Mouse (Mus musculus) limb, embryonic 13.5 days (tissue): ENCODE results near the gene Dthd1. TPM values are rescaled to one million over a fixed set of nuclear protein-coding genes. Genes with fewer than 3 reads are reported as not detected.

ENCODE experiments used
- ATAC-seq: fragments of 200-750 bp; cut with Nextera tagmentation; 2 replicates; pipeline ENCODE4 v1.8.0; 2017; ENCODE audit warnings: low read depth, moderate number of reproducible peaks, moderate TSS enrichment; ENCODE audit not compliant: low FRiP score
- H3K27ac ChIP-seq: fragments of 300-500 bp; sonication (generic); 2 replicates; pipeline ENCODE4 v1.5.1; 2015; ENCODE audit warnings: inconsistent platforms, mild to moderate bottlenecking, moderate library complexity
- H3K27me3 ChIP-seq: fragments of 300-500 bp; sonication (generic); 2 replicates; pipeline ENCODE4 v1.6.1; 2015; ENCODE audit warnings: mild to moderate bottlenecking, inconsistent platforms
- H3K36me3 ChIP-seq: fragments of 300-500 bp; sonication (generic); 2 replicates; pipeline ENCODE4 v1.6.1; 2015; ENCODE audit warnings: inconsistent platforms, mild to moderate bottlenecking, moderate library complexity
- H3K4me1 ChIP-seq: fragments of 300-500 bp; sonication (generic); 2 replicates; pipeline ENCODE4 v1.6.1; 2015; ENCODE audit warnings: inconsistent platforms
- H3K4me2 ChIP-seq: fragments of 300-500 bp; sonication (generic); replicated peaks from 2 replicates; pipeline ENCODE4 v1.6.1; 2015; ENCODE audit warnings: inconsistent platforms, mild to moderate bottlenecking, moderate library complexity
- H3K4me3 ChIP-seq: fragments of 300-500 bp; sonication (generic); 2 replicates; pipeline ENCODE4 v1.5.1; 2015; ENCODE audit warnings: moderate library complexity, mild to moderate bottlenecking, inconsistent platforms
- H3K9ac ChIP-seq: fragments of 300-500 bp; sonication (generic); 2 replicates; pipeline ENCODE4 v1.6.1; 2015; ENCODE audit warnings: mild to moderate bottlenecking, inconsistent platforms
- H3K9me3 ChIP-seq: fragments of 300-500 bp; sonication (generic); 2 replicates; pipeline ENCODE4 v1.6.1; 2016; ENCODE audit warnings: inconsistent platforms
- WGBS: fragments of 180-500 bp; shearing (Covaris S2); methylation state at CpG from one replicate; pipeline ENCODE4 v1.1.7; 2015; 5-methylcytosine and 5-hydroxymethylcytosine counted together
- polyA plus RNA-seq: library from polyadenylated mRNA; unstranded; fragments of >200 nt; fragmentation: Nextera tagmentation; extraction: Ambion mirVana; gene quantifications from 2 replicates; pipeline ENCODE4 v1.2.1, GENCODE M21; 2015

Gene Dthd1
- polyA plus RNA-seq, 1 experiment from 2014 or later = not detected

DNA sequence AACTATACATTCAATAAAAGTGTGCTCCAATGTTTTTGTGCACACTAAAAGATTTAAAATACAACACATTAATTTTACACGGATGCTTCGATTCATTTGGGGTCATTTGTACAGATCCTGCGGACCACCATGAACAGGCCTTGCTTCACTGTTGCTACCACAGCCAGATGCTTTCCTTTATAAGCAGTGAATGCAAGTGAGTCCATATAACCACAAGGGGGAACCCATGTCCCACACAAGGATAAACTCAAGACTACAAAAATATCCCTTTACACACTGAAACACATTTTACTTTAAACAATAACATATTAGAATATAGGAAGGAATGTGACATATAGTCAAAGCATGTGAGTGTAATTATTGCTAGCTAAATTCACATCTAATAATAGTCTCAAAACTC is 81.7 kb downstream of the Dthd1 start:
- Histone ChIP-seq H3K36me3 (no peaks in the 10 kb centered on the region), H3K27ac (no peak overlapping the region), H3K4me1 (no peaks in the 10 kb centered on the region), H3K4me2 (no peak overlapping the region), H3K27me3 (no peaks in the 10 kb centered on the region), H3K9me3 (no peaks in the 10 kb centered on the region), H3K4me3 (no peak overlapping the region), H3K9ac (no peak overlapping the region)
- ATAC-seq = peak; percentile 73; the same call in 1 of the 2 replicates
- 57% methylated on average over 3 of the region's 3 CpGs for WGBS

DNA sequence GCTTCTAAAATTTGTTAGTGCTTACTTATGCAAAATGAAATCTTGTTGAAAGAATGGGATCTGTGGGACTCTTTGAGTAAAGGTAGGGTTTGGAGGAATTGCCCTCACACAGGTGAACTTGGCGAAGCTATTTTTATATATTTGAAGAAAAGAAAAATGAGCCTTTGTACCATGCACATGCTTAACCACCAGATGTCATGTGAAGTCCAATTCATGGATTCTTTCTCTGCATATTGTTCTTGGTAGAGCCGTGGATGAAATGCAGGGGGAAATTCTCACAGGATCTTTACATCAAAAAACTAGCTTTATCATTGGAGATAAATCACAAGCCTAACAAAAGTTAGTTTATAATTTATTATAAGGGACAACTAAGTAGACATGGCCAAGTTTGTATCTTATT is 93.3 kb downstream of the Dthd1 start:
- no peaks in the 10 kb centered on the region for H3K36me3 ChIP-seq
- no peak overlapping the region for H3K4me2 ChIP-seq
- WGBS = 76% methylated on average over 2 of the region's 2 CpGs
- H3K27me3 ChIP-seq = no peaks in the 10 kb centered on the region
- H3K4me1 ChIP-seq = no peaks in the 10 kb centered on the region
- no peak overlapping the region for H3K4me3 ChIP-seq
- no peak overlapping the region for H3K9ac ChIP-seq
- no peak for ATAC-seq
- H3K27ac ChIP-seq = no peak overlapping the region
- H3K9me3 ChIP-seq = no peaks in the 10 kb centered on the region

DNA sequence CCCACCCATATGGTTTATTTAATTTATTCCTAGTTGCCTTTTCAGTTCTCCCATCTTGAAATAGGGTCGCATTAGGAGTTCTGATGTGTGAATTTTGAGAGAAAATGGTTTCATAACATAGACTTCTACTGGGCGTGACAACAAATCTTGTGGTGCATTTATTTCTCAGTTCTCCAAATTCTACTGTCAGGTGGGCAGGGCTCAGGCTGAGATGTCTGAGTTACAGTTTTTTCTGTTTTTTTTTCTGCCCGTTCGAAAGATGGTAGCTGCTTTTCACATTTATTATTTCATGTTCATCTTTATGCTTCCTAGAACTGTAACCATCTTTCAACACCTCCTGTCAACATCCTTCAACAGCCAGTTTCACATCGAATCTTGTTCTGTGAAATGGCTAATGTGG is 95.5 kb downstream of the Dthd1 start:
- Histone ChIP-seq H3K4me3 (no peak overlapping the region), H3K27ac (no peak overlapping the region), H3K9me3 (no peaks in the 10 kb centered on the region), H3K36me3 (no peaks in the 10 kb centered on the region), H3K27me3 (no peaks in the 10 kb centered on the region), H3K4me2 (no peak overlapping the region), H3K4me1 (no peaks in the 10 kb centered on the region), H3K9ac (no peak overlapping the region)
- ATAC-seq = no peak
- 81% methylated on average over 5 of the region's 5 CpGs for WGBS

DNA sequence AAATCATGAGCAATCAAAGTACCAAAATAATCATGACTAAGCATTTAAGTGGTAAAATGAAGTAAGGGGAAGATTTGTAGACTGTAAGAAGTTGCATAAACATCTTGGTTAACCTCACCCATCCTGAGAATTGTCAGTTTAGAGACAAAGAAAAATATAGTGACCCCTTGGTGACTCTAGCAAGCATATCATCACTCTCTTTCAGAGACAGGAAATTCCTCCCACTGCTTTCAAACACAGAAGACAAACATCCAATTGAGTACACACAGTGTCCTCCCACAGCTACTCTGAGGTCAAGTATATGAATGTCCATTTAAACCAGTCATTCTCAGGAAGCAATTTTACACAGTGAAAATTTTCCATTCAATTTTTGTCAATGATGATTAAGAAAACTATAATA is 111.0 kb downstream of the Dthd1 start:
- H3K27ac ChIP-seq = no peak overlapping the region
- H3K4me3 ChIP-seq = no peak overlapping the region
- no peaks in the 10 kb centered on the region for H3K4me1 ChIP-seq
- no peaks in the 10 kb centered on the region for H3K27me3 ChIP-seq
- H3K9ac ChIP-seq = no peak overlapping the region
- no peaks in the 10 kb centered on the region for H3K9me3 ChIP-seq
- no peak for ATAC-seq
- no peak overlapping the region for H3K4me2 ChIP-seq
- no peaks in the 10 kb centered on the region for H3K36me3 ChIP-seq

Other genes starting within 250 kb of the Dthd1 start
- 2.2 and 4.0 TPM in 2 replicates for gene Arap2, start 47.7 kb upstream of the Dthd1 start, polyA plus RNA-seq